Mouse (Mus musculus): ENCODE measurements around the gene Sh3rf1.

The Sh3rf1 gene

DNA sequence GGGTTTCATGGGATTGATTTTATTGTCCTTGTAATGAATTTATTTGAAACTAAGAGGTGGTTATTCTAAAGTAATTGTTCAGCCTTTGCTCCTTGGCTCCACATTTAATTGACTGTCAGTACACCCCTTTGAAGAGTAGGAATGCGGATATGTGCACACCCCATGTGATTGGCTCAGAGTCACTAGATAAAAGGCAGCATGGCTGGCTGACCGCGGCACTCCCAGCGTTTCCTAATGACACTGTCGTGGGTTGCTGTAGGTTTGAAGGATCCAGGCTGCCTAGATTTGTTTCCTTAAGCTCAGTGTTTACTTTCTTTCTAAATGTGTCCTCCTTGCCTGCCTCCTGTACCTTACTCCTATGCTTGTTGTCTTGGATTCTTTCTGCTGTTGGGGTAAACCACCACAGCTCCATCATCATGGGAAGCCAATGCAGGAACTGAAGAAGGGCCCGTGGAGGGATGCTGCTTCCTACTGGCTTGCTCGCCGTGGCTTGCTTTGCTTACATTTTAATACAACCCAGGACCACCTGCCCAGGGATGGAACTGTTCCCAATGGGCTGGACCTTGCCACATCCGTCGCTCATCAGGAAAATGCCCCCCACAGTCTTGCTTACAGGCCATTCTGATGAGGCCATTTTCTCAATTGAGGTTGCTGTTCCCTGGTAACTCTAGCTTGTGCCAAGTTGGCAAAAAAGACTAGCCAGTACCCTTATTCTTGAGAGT lies 93.3 kb downstream of the Sh3rf1 start:
- no peak for DNase-seq (ENCODE audit: extremely low spot score, low read depth, low spot score)

DNA sequence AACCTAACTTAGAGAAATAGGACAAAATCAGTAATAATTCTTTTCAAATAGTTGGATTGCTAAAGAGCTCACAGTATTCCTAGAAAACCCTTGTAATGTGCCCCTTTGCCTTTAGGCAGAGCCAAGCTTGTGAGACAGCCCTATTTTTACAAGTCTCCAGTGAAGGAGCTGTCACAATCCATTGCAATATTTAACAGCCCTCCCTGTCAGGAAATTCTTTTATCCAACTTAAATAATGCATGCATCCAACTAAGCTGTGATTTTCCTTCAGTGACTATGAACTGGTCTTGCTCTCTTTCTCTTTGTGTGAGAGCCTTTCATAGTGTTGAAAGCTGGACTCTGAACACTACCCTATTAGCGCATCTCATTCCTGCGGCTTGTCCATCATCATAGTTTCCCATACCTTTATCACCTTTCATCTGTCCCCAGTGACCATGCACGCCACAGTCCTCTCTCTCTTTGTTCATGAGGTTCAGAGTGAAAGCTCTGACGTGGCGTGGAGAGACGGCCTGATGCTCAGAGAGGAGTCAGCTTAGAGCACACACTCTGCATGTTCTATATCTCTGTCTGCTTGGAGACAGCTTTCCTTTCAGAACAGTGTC lies 94.0 kb downstream of the Sh3rf1 start:
- no peak for DNase-seq (ENCODE audit: extremely low spot score, low read depth, low spot score)

DNA sequence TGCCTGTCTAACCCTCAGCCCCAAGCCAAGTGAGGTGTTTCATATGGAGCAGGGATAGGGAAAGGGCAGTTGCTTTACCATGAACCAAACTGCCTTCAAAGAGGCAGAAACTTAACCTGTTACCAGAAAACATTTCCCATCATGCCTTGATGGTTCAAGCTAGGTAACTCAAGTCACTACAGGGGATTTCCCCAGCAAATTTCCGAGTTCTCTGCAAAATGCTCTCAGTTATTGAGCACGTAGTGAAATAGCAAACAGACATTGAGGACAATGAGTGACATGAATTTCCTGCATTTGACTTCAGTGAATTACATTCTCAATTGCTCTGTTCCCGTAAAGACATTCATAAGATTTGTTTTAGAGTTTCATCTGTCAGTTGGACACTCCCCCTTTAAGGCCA lies 97.5 kb downstream of the Sh3rf1 start:
- no peak for DNase-seq (ENCODE audit: extremely low spot score, low read depth, low spot score)

DNA sequence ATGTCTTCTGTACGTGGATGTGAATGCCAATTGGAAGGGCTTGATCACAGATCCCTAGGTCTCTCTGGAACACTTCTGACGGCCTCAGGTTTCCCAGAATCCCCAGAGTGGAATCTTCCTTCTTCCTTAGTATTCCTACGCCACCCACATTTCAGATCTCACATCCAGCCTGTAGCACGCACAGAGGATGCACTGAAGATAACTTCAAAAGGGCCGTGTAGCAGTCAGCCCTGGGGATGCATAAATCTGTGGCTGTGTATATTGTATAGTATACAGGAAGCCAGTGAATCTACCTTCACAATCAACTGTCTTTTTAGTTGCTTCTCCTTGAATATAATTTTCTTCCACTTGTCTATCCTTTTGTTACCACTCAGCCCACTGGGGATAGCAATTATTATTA lies 98.1 kb downstream of the Sh3rf1 start:
- DNase-seq (ENCODE audit: extremely low spot score, low read depth, low spot score), result no peak

DNA sequence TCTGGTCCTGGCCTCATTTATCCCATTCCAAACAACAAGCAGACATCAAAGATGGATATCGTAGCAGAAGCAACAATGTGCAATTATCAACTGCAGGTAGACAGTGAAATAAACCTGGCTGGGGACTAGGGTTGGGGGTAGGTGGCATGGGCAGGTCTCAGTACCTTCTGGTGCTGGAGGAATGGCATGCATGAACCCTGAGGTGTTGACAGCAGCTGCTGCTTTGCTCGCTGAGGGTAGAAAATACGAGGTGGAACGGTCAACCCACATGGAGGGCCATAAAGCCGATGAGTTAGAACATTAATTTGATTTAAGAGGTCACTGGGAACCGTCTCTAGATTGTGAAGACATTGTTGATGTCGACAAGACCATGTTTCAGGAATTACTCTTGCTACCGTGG lies 98.8 kb downstream of the Sh3rf1 start:
- no peak for DNase-seq (ENCODE audit: extremely low spot score, low read depth, low spot score)

DNA sequence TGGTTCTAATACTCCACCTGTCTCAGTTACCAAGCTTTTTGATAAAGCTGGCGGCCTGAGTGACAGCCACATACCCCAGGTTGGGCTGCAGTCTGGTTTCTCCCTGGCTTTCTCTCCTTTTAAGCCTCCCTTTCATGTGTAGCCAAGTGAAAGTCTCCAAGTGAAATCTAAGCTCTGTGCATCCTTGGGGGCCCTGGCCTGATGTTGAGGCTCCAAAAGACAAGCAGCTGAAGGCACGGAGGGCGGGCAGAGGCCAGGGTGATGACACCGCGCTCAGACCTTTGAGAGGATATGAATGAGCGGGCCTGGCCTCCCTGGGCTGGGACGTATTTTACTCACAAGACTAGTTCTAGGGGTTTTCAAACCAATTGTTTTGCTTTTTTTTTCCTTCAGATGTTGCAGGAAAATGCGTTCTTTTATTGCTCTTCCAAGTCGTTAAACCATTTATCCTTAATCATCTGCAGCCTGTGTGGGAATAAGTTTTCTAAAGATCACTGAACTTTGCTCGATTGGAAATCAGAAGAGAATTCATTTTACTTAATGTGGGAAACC lies 100.8 kb downstream of the Sh3rf1 start:
- no peak for DNase-seq (ENCODE audit: extremely low spot score, low read depth, low spot score)

DNA sequence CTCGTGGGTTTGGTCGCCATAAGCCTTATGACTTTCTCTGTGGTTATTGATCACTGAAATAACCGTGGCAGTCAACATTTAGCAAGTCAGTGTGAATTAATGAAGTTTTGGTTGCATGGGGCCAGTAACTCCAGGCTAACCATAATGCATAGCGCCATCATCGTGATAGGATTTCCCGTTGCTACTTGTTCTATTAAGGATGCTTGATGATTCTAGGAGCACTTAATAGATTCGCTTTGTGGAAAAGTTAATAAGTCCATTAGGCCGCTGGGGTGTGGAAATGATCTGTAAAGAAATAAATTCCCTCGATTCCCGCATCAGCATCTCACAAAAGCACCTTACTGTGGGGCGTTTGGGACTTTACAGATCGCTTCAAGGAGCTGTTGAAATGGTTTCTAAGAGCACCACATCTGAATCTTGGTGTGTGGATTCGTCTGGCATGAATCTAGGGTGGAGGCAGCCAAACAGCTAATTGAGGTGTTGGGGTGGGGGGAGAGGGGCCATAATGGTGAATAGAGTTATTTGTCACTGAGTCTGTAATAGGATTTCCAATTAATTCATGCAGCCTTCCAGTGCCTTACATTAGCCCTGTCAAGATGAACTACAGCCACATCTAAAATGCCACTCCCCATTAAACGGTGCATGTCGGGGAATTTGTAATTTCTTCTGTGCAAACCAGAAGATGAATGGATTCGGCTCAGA lies 101.5 kb downstream of the Sh3rf1 start:
- DNase-seq (ENCODE audit: extremely low spot score, low read depth, low spot score), result no peak

DNA sequence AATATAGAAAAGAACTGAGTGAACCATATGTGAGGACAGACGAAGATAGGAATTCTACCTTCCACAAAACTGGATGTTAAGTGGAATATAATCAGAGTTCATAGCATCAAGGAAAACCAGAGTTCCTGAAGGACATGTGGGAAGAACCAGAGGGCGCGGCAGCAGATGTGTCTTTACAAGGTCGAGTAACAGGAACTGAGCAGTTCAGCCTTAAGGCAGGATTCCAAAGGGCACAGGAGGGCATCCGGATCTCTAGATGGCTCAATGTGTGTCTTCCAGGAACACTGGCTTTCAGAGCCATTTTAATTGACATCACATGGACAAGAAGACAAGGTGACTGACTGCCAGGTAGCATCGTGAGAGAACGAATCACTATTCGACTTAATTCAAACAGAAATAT lies 102.6 kb downstream of the Sh3rf1 start:
- DNase-seq (ENCODE audit: extremely low spot score, low read depth, low spot score), result no peak

DNA sequence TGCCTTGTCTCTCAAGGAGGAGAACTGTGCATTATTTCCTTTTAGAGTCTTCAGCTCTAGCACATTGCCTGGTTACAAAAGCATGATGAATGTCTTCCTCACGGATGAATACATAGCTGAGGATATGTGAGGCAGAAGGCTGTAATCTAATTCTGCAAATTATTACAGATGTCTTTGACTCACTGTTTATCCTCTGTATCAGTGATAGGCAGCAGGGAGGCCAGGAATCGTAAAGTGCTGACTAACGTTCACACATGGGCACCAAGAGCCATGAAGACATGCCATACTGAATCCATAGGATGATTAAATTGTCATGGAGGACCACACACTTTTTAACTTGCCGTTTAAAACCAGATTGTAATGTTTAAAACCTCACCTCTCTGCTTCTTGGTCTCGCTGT lies 103.7 kb downstream of the Sh3rf1 start:
- DNase-seq (ENCODE audit: extremely low spot score, low read depth, low spot score), result no peak

DNA sequence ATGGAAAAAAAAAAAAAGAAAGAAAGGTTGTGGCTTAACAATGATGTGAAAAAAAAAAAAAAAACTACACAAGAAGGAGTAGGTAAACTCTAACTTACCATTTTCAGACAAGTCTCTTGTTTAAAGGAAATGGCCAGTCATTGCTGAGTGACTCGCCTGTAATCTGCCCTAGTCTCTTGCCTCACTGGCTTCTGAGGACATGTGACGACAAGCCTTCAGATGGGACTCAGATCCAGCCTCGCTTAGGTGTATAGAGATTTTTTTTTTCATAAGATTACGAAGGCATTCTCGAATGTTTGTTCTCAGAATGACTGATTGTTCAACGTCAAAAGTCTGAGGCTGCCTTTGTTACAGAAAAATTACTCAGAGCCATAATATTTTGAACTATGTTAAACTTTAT lies 116.0 kb downstream of the Sh3rf1 start:
- DNase-seq (ENCODE audit: extremely low spot score, low read depth, low spot score), result no peak

DNA sequence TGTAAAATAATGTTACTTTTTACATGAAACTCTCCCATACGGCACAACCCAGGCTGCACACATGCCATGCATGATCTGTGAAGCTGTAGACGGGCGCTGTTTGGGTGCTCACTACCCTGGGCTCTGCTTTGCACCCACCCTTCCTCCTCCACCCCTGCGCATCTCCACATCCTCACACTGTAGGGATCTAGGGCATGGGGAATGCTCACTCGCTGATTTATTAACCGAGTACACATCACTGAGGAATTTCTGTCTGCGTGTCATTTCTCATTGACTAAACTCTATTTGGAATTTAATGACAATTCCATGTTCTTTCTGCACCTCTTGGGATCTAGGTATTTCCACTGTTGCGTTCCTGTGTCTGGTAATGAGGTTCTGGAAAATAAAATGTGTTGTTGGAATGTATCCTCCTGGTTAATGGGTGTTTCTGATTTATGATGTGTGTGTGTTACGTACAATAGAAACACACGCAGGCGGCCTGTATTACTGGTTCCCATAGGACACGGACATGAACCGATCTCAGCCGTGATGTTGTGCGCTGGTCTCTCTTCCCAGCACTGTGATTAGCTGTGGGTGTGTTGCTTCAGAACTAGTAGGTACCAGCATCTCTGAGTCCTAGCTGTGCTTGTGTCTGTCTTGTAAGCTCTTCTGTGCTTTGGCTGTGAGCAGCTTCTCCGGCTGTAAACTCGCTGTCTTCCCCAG lies 116.8 kb downstream of the Sh3rf1 start:
- no peak for DNase-seq (ENCODE audit: extremely low spot score, low read depth, low spot score)

DNA sequence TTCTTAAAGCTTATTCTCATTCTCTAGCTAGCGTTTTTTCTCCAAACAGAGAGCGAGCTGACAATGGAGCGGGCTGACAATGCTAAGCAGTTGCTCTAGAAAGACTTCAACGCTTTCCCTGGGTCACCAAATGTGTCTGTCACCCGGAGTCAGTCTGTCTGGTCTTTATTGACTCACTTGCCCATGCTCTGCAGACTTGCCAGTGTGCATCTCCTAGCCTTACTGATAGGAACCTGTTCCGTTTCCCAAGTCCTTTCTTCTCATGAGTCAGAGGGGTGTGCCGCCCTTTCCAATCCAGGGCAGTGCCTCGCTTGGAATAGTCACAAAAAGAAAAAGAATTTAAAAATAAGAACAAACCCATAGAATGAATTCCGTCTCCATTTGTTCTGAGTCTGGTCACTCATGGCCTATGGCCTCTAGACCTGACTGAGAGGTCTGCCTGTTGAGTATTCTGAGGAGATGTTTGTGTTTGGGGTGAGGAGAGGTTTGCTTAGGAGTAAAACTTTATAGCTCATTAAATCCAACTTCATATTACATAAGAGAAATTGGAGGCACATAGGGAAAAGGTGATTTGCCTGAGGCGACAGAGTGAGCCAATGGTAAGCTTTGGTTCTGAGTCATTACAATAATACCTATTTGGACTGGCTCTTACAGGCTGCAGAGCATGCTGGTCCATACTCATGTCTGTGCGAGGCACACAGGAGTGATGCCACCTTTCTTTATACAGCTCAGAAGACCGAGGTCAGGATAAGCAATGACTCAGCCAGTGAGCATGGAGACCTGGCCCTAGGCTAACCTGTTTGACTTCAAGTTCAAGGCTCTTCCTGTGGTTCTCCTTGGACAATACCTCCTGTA lies 118.1 kb downstream of the Sh3rf1 start:
- DNase-seq (ENCODE audit: extremely low spot score, low read depth, low spot score), result no peak

DNA sequence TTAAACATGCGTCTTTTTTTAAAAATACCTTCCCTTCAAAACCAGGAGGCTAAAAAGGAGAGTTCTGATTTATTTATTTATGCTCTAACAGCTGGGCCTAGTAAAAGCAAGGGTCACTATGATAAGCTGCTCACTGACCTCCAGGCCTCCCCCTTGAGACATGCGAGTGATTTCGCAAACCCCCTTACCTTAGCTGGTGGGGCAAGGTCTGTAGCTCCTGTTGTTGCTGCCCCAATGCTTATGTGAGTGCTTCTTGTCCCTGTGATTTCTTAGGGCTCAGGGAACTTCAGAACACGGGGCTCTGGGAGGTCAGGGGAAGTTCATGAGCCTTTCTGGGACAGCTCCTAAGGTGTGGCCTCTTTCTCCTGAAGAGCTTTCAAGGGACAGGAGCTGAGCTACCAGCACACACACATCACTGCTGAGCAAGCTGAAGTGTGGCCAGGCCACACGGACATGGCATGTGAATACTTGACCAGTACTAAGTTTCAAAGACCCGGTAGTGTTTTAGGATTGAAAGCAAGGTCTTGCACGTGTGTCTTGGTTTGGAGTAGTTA lies 118.9 kb downstream of the Sh3rf1 start:
- DNase-seq (ENCODE audit: extremely low spot score, low read depth, low spot score), result no peak

DNA sequence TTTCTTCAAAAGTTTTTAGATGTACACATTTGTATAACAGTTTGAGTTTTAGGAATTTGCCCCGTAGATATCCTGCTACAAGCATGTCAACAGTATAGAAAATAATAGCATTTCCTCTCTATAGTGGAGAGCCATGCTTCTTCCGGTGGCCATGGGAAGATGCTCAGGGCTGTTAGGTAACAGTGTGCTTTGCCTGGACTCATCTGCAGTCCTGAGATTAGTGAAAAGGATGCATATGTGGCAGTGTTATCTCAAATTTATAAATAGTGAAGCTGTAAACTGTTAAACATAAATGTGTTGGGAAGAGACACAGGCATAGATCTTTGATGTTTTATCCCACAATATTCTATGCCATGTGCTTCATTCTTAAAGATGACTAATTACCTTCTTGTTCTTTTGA lies 120.8 kb downstream of the Sh3rf1 start:
- no peak for DNase-seq (ENCODE audit: extremely low spot score, low read depth, low spot score)

DNA sequence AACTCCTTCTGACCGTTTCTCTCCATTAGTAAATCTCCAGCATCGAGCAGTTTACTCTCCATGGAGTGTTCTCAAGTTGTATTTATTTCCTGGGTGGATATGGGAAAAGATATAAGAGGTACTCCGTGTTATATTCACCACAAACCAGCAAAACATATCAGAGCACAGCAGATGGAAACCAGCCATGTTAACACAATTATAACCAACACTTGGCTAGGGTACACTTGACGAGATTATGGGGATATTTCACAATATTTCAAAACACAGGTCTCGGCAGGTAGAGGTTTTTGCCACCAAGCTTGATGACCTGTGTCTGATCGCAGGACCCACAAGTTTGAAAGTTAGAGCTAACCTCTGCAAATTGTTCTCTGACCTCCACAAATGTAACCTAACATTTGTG lies 123.3 kb downstream of the Sh3rf1 start:
- DNase-seq (ENCODE audit: extremely low spot score, low read depth, low spot score), result no peak

DNA sequence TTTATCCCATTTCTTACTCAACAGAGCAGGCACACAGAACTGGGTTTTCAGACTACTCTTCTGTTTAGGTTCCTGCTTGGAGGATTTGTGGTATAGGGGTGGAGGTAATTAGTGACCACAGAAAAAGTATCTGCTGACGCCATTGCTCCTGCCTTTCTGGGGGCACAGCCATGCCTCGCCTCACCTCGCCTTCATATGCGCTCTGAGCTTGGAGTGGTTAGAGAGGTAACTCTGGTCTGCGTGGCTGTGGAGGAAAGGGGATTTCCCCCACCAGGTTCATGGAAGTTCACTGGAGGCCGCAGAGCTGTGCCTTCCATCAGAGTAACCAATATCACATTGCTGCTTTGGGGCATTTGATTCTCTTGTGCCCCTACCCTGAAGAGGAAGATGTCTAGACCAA lies 123.9 kb downstream of the Sh3rf1 start:
- DNase-seq (ENCODE audit: extremely low spot score, low read depth, low spot score), result no peak

DNA sequence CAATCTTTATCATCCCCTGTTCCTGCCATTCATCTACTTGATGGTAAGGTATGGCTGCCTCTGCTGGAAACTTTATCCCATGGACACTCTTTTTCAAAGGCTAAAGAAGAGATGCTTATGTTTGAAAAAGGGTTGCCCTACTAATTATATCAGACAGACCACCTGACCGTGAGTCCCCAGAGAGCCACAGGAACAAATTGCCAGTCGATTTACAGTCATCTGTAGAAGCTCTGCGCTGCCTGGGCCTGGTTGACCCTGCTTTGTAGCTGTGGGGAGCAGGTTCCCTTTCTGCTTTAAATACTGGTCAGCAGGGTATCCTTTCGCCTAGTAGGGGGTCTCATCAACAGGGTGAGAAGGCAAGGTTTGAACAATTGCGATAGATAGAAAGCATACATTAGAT lies 124.4 kb downstream of the Sh3rf1 start:
- no peak for DNase-seq (ENCODE audit: extremely low spot score, low read depth, low spot score)

DNA sequence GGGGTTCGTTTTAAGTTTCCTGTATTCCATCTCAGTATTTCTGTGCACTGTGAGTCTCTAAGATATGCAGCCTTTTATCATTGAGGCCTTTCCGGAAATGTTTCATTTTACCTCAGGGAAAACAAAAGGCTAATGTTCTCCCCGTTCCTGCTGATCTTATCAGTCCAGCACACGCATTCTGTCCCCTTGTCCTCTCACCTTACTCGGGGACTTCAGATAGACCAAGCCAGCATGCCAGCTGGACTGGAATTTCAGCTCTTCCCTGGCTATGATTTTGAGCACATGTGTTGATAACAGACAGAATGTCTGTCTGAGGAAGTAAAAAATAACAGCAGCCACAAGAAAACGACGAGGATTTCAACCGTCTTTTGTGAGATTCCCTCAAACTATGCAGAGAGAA lies 124.8 kb downstream of the Sh3rf1 start:
- no peak for DNase-seq (ENCODE audit: extremely low spot score, low read depth, low spot score)

DNA sequence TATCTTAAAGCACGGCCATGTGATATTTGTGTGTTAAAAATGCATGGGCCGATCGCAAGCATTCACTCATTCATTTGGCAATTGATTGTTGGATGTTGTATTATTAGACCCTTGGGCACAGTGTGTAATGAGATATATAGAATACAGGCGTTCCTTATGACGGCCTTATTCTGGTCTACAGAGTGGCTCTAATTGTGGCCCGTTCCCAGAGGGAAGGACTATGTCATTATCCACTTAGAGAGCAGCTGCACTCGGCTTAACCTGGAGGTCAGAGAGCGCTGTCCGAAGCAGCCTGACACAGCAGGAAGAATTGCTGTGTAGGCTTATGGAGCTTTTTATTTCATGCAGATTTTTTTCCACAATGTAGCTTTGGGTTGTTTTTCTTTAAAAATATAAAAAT lies 126.8 kb downstream of the Sh3rf1 start:
- DNase-seq (ENCODE audit: extremely low spot score, low read depth, low spot score), result no peak

DNA sequence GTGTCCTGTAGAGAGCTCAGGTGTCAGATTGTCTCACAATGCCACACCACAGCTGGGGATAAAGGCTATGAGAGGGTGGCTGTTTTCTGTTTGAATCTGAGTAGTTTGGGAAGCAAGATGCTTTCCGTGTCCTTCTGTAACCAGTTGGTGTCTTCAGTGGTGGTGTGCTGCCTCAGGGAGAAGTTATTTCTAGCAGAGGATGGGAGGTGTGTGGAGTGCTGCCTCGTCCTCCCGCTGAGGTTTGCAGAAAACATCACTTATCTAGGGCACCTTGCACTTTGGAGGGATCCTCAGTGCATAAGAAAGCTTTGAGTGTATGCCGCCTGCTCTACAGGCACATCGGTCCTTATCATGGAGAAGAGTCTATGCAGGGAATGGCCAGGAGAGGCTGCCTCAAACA lies 128.0 kb downstream of the Sh3rf1 start:
- no peak for DNase-seq (ENCODE audit: extremely low spot score, low read depth, low spot score)

All from hindlimb bud, embryonic 11.5 days (tissue).